13 mouse cellular contexts compared by ENCODE assay signal in genomic region chr4:83520308-83520707, GRCm38 (mm10). TPM values are rescaled to one million over a fixed set of nuclear protein-coding genes. Genes with fewer than 3 reads are reported as not detected.
DNase-seq lines count a peak whose midpoint lies in the region; ATAC-seq and TF ChIP-seq lines count a peak whose summit lies in the region.
"Had no signal": no experiment of that assay in that cellular context is flagged by ENCODE, and none has a peak within 500 bp of the region (broad histone marks: within the 10 kb centered on the region; RNA-seq: fewer than 3 reads in every experiment).

No protein-coding gene starts in this region.

- H3K4me1 ChIP-seq in lung, postnatal 0 days (ENCODE audit: insufficient read depth, low read depth, low read length), result no peaks in the 10 kb centered on the region
- H3K4me1 ChIP-seq in small intestine, adult 2 months (ENCODE audit: control insufficient read depth, insufficient read depth, insufficient read length, low read length), result no peaks in the 10 kb centered on the region

- no peak overlapping the region for H3K27ac ChIP-seq in lung, postnatal 0 days (ENCODE audit: low read length)
- no peak overlapping the region for H3K27ac ChIP-seq in small intestine, adult 2 months (ENCODE audit: insufficient read depth, low read depth, low read length)
- H3K27ac ChIP-seq: liver, embryonic 15.5 days had no signal

- DNase-seq in CD4-positive, CD25-positive, alpha-beta regulatory T cell, adult 2 months (ENCODE audit: low read depth, low spot score), result peak; percentile 61
- no peak for DNase-seq in lung, postnatal 0 days (ENCODE audit: low spot score)
- DNase-seq in lung, postnatal 36 days, result no peak
- DNase-seq in R1 (ENCODE audit: low read depth, low spot score), result peak; percentile 91
- no peak for DNase-seq in urinary bladder, postnatal 14 days (ENCODE audit: low spot score)
- no peak for DNase-seq in heart, adult 8-10 months (ENCODE audit: low spot score)
- DNase-seq: cerebellum, adult 8-10 months; right cerebral cortex, postnatal 14 days had no signal

- TF ChIP-seq EP300 in lung, postnatal 0 days (IDR thresholded peaks at IDR 0.05), result no peak

- TF ChIP-seq POLR2A in small intestine, adult 2 months (IDR thresholded peaks at IDR 0.05; ENCODE audit: low read depth, low read length), result no peak

- ATAC-seq in CD4-positive, CD25-positive, alpha-beta regulatory T cell, adult 4 months, result no peak
- no peak for ATAC-seq in lung, postnatal 0 days
- ATAC-seq: intestine, embryonic 16.5 days had no signal

- no peak overlapping the region for H3K9ac ChIP-seq in lung, postnatal 0 days (replicated peaks; ENCODE audit: low read depth)
- H3K9ac ChIP-seq: liver, embryonic 15.5 days had no signal

- H3K4me2 ChIP-seq in lung, postnatal 0 days (replicated peaks; ENCODE audit: low read depth, low read length), result no peak overlapping the region
- H3K4me2 ChIP-seq: liver, embryonic 15.5 days had no signal

- no peaks in the 10 kb centered on the region for H3K36me3 ChIP-seq in lung, postnatal 0 days (ENCODE audit: insufficient read depth, low read length)
- no peaks in the 10 kb centered on the region for H3K36me3 ChIP-seq in small intestine, adult 2 months (ENCODE audit: control insufficient read depth, insufficient read depth, low read length)
- H3K36me3 ChIP-seq: liver, embryonic 15.5 days had no signal

- H3K27me3 ChIP-seq in lung, postnatal 0 days (replicated peaks; ENCODE audit: insufficient read depth, low read length), result no peaks in the 10 kb centered on the region
- H3K27me3 ChIP-seq in small intestine, adult 2 months (ENCODE audit: control insufficient read depth, insufficient read depth, low read length), result no peaks in the 10 kb centered on the region
- H3K27me3 ChIP-seq: liver, embryonic 15.5 days had no signal

- no peaks in the 10 kb centered on the region for H3K9me3 ChIP-seq in lung, postnatal 0 days (ENCODE audit: low read length)
- H3K9me3 ChIP-seq: liver, embryonic 15.5 days had no signal

- TF ChIP-seq CTCF in lung, postnatal 0 days (IDR thresholded peaks at IDR 0.05), result peak; percentile 12; the same call in 1 of the 2 replicates
- peak; percentile 42; the same call in 1 of the 2 replicates for TF ChIP-seq CTCF in small intestine, adult 2 months (IDR thresholded peaks at IDR 0.05; ENCODE audit: extremely low read depth, insufficient read length, insufficient replicate concordance, low read depth, low read length)

- WGBS in lung, postnatal 0 days, result 80% methylated on average over 4 of the region's 4 CpGs
- WGBS in small intestine, adult 2 months, result 80% methylated on average over 4 of the region's 4 CpGs

- no peak overlapping the region for H3K4me3 ChIP-seq in lung, postnatal 0 days (ENCODE audit: low read depth, low read length)
- H3K4me3 ChIP-seq in small intestine, adult 2 months (ENCODE audit: low read depth, low read length), result no peak overlapping the region
- H3K4me3 ChIP-seq: erythroblast, embryonic 14.5 days; liver, embryonic 15.5 days had no signal

RNA-seq across cellular contexts. Expression of gene Ccdc171, which starts 5.0 kb away (rescaled TPM):
- 10 to 100 TPM; 16.3 to 19.5 TPM for polyA plus RNA-seq in CD4-positive, CD25-positive, alpha-beta regulatory T cell, adult 4 months (2017; shearing (Covaris generic))
- 2.0 and 3.3 TPM in 2 replicates for polyA plus RNA-seq in lung, postnatal 0 days (2015; fragmentation: Nextera tagmentation; extraction: Ambion mirVana)
- polyA plus RNA-seq in small intestine, adult 2 months (2012; rRNA removed), result 0.22 and 0.27 TPM in 2 replicates
- total RNA-seq in heart, adult 8-10 months (2022), result 1 to 10 TPM in 2 of 4 experiments, under 1 TPM in 2; 0.33 to 1.5 (median 1.0) TPM
- polyA plus RNA-seq: erythroblast, embryonic 14.5 days had no signal

RNA-seq across cellular contexts. Expression of gene Psip1, which starts 34.0 kb away (rescaled TPM):
- polyA plus RNA-seq in CD4-positive, CD25-positive, alpha-beta regulatory T cell, adult 4 months (2017; shearing (Covaris generic)), result 10 to 100 TPM; 66.0 to 83.8 TPM
- polyA plus RNA-seq in lung, postnatal 0 days (2015; fragmentation: Nextera tagmentation; extraction: Ambion mirVana), result 38.1 and 44.2 TPM in 2 replicates
- polyA plus RNA-seq in small intestine, adult 2 months (2012; rRNA removed), result 9.1 and 14.1 TPM in 2 replicates
- 10 to 100 TPM; 15.1 to 20.4 (median 17.3) TPM for total RNA-seq in heart, adult 8-10 months (2022)

Comparison
In these comparisons a context has a peak if more than half of its experiments do, and no peak if none do; other contexts are left out.
1. DNase-seq: peak in CD4-positive, CD25-positive, alpha-beta regulatory T cell, adult 2 months (single experiment) and R1 (single experiment); none in lung, postnatal 0 days (single experiment), lung, postnatal 36 days (single experiment), urinary bladder, postnatal 14 days (single experiment) and heart, adult 8-10 months (single experiment).